In genomic region chr1:126766971-126767370, GRCm38 (mm10) we compare ENCODE assay signal across 6 mouse cellular contexts.
"Had no signal": no experiment of that assay in that cellular context is flagged by ENCODE, and none has a peak within 500 bp of the region (broad histone marks: within the 10 kb centered on the region; RNA-seq: fewer than 3 reads in every experiment).

No protein-coding gene starts in this region.

- DNase-seq: kidney, postnatal 36 days; left cerebral cortex, postnatal 4 days; lung, adult 18-20 months; right cerebral cortex, adult 18-20 months; right cerebral cortex, postnatal 25 days; thymus, postnatal 4 days had no signal
